Mouse (Mus musculus) forebrain, postnatal 0 days (tissue): ENCODE data around the gene Fam208b. TPM values are rescaled to one million over a fixed set of nuclear protein-coding genes. Genes with fewer than 3 reads are reported as not detected.
A peak's percentile ranks its signal among the peaks of the same experiment; 100 is the strongest.
"Not testable (repeated sequence)": the region's sequence is repeated elsewhere in the genome, so short reads cannot be mapped to it uniquely, and the experiment has no call there.

ENCODE experiments used
- ATAC-seq: fragments of 200-750 bp; cut with Nextera tagmentation; 2 replicates; pipeline ENCODE4 v1.8.0; 2017; ENCODE audit warnings: mild to moderate bottlenecking, moderate library complexity
- DNase-seq: peaks from one replicate; pipeline ENCODE4 v3.0.0-alpha.2; 2015
- H3K27ac ChIP-seq: fragments of 300-500 bp; sonication (generic); 2 replicates; pipeline ENCODE4 v1.5.1; 2014; ENCODE audit warnings: low read depth, mild to moderate bottlenecking, antibody characterized with exemption, low read length, moderate library complexity, mixed read lengths
- H3K27me3 ChIP-seq: fragments of 300-500 bp; sonication (generic); 2 replicates; pipeline ENCODE4 v1.6.1; 2014; ENCODE audit warnings: mild to moderate bottlenecking, low read length, mixed read lengths; ENCODE audit not compliant: insufficient read depth
- H3K36me3 ChIP-seq: fragments of 300-500 bp; sonication (generic); 2 replicates; pipeline ENCODE4 v1.6.1; 2014; ENCODE audit warnings: mild to moderate bottlenecking, moderate library complexity; ENCODE audit not compliant: insufficient read depth
- H3K4me1 ChIP-seq: fragments of 300-500 bp; sonication (generic); 2 replicates; pipeline ENCODE4 v1.6.1; 2014; ENCODE audit warnings: antibody characterized with exemption; ENCODE audit not compliant: insufficient read depth
- H3K4me2 ChIP-seq: fragments of 300-500 bp; sonication (generic); 2 replicates; pipeline ENCODE4 v1.6.1; 2014; ENCODE audit warnings: low read depth, mild to moderate bottlenecking, moderate library complexity
- H3K4me3 ChIP-seq: fragments of 300-500 bp; sonication (generic); 2 replicates; pipeline ENCODE4 v1.5.1; 2014; ENCODE audit warnings: low read depth, low read length, mixed read lengths
- H3K9ac ChIP-seq: fragments of 300-500 bp; sonication (generic); 2 replicates; pipeline ENCODE4 v1.6.1; 2014; ENCODE audit warnings: mild to moderate bottlenecking
- H3K9me3 ChIP-seq: fragments of 300-500 bp; sonication (generic); 2 replicates; pipeline ENCODE4 v1.6.1; 2016; ENCODE audit warnings: low read length
- CTCF ChIP-seq: sonication (generic); IDR thresholded peaks from 2 replicates; pipeline ENCODE4 v1.5.1; 2016; ENCODE audit warnings: antibody characterized with exemption, control low read depth, low read depth
- WGBS: fragments of 180-500 bp; shearing (Covaris S2); extraction: QIAGEN DNeasy Blood & Tissue Kit; methylation state at CpG from one replicate; pipeline ENCODE4 v1.1.7; 2014; 5-methylcytosine and 5-hydroxymethylcytosine counted together
- polyA plus RNA-seq: library from polyadenylated mRNA; unstranded; fragments of >200 nt; fragmentation: Nextera tagmentation; extraction: Ambion mirVana; gene quantifications from 2 replicates; pipeline ENCODE4 v1.2.1, GENCODE M21; 2015
- total RNA-seq: library from RNA; depleted of rRNA; stranded (reverse); fragments of >200 nt; gene quantifications from 2 replicates; pipeline ENCODE4 v1.2.3, GENCODE M21; 2014

Fam208b gene
- total and polyA plus RNA-seq, 2 experiments from 2014 or later: 10.2 to 54.2 TPM

DNA sequence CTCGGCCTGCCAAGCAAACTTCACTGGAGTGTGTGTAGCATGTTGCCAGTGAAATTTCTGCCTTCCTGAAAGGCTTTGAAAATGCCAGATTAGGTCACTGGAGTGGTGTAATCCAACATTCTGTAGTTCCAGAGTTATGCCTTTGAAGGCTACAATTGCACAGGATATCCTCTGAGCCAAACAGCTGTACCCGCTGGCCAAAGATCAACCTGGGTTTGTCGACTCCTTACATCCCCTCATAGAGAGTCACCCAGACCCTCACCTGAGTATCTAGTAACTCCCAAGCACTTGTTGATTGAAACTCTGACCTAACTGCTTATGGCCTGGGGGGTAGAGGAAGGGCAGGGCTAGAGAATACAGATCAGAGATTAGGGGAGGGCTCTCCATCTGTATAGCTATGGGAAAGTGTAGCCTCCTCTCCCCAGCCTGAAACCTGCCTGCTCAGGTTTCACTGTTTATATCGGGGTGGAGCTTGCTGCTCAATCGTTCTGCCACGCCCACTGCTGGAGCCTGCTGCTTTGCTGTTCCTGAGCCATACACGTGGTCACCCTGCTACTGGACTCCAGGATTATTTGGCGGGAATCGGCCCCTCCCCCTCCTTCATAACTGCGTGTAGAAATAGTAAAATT, 79.1 kb downstream of the Fam208b start:
- no peak overlapping the region for H3K9ac ChIP-seq
- H3K27ac ChIP-seq: no peak overlapping the region
- ATAC-seq (no peak), DNase-seq (no peak)
- no peak overlapping the region for H3K4me2 ChIP-seq
- H3K4me1 ChIP-seq: no peaks in the 10 kb centered on the region
- H3K36me3 ChIP-seq: no peaks in the 10 kb centered on the region
- 68% methylated on average over 10 of the region's 10 CpGs for WGBS
- H3K27me3 ChIP-seq: no peaks in the 10 kb centered on the region
- H3K9me3 ChIP-seq: no peaks in the 10 kb centered on the region
- TF ChIP-seq CTCF: no peak
- no peak overlapping the region for H3K4me3 ChIP-seq

- DNase-seq, H3K27ac ChIP-seq, H3K36me3 ChIP-seq, H3K4me2 ChIP-seq, H3K4me3 ChIP-seq, H3K27me3 ChIP-seq, H3K4me1 ChIP-seq, H3K9ac ChIP-seq, H3K9me3 ChIP-seq, ATAC-seq: not testable (repeated sequence)
- 53% methylated on average over 2 of the region's 2 CpGs for WGBS
These were observed 79.7 kb downstream of the Fam208b start for GRCm38 (mm10) chr13:3531176-3531575.

DNA sequence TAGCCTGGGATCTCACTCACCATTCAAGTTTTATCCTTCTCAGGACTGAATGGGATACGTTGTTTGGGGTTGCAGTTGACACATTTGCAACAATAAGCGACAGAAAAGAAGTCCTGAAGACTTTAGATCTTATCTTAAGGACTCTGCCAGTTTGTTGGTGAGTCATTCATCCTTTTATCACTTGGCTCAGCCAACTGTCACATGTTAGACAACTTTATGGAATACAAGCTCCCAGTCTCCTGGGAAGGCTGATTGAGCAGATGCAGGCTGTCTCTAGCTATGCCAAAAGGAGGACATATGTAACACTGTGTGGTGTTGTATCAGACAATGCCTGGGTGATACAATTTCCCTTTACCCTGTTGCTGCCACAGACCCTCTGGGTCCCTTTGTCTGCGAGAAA, 80.5 kb downstream of the Fam208b start:
- Histone ChIP-seq H3K9ac (no peak overlapping the region), H3K9me3 (no peaks in the 10 kb centered on the region), H3K4me3 (no peak overlapping the region), H3K4me2 (no peak overlapping the region), H3K27me3 (no peaks in the 10 kb centered on the region), H3K36me3 (no peaks in the 10 kb centered on the region), H3K27ac (no peak overlapping the region), H3K4me1 (no peaks in the 10 kb centered on the region)
- TF ChIP-seq CTCF: no peak
- ATAC-seq (peak; percentile 70), DNase-seq (no peak)
- WGBS: 51% methylated on average over 3 of the region's 3 CpGs

GRCm38 (mm10) chr13:3526328-3526727, 84.6 kb downstream of the Fam208b start:
- Histone ChIP-seq H3K9me3 (no peaks in the 10 kb centered on the region), H3K27me3 (no peaks in the 10 kb centered on the region), H3K9ac (no peak overlapping the region), H3K27ac (no peak overlapping the region), H3K4me3 (no peak overlapping the region), H3K36me3 (no peaks in the 10 kb centered on the region), H3K4me2 (no peak overlapping the region), H3K4me1 (no peaks in the 10 kb centered on the region)
- TF ChIP-seq CTCF: no peak
- 84% methylated on average over 8 of the region's 8 CpGs for WGBS
- ATAC-seq: no peak
- DNase-seq: no peak

DNA sequence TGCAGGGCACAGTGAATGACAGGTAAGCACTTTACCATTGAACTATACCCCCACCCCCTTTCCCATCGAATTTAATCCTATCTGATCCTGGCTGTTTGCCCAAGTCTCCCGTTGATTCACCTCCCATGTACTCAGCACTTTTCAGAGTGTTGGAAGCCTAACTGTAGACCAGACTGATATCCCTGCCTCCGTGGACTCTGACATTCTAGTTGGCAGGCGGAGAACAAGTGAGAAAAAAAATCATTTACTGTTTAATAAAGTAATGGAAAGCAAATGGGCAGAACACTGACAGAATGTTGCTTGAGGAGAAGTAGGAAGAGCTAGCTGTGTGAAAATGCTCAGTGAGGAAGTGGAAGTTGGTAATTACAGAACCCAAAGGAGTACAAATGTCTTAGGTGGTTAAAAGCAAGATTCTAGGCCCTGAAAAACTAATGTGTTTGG, 85.3 kb downstream of the Fam208b start:
- DNase-seq (no peak), ATAC-seq (no peak)
- TF ChIP-seq CTCF: no peak
- 32% methylated on average over 4 of the region's 4 CpGs for WGBS
- Histone ChIP-seq H3K4me1 (no peaks in the 10 kb centered on the region), H3K27ac (no peak overlapping the region), H3K9me3 (no peaks in the 10 kb centered on the region), H3K36me3 (no peaks in the 10 kb centered on the region), H3K4me2 (no peak overlapping the region), H3K4me3 (no peak overlapping the region), H3K9ac (no peak overlapping the region), H3K27me3 (no peaks in the 10 kb centered on the region)

GRCm38 (mm10) chr13:3523946-3524345, 87.0 kb downstream of the Fam208b start:
- H3K27me3 ChIP-seq: no peaks in the 10 kb centered on the region
- H3K4me3 ChIP-seq: no peak overlapping the region
- DNase-seq (no peak), ATAC-seq (no peak)
- H3K9me3 ChIP-seq: no peaks in the 10 kb centered on the region
- 80% methylated on average over 1 of the region's 1 CpGs for WGBS
- H3K4me2 ChIP-seq: no peak overlapping the region
- H3K36me3 ChIP-seq: no peaks in the 10 kb centered on the region
- H3K4me1 ChIP-seq: no peaks in the 10 kb centered on the region
- no peak overlapping the region for H3K27ac ChIP-seq
- TF ChIP-seq CTCF: no peak
- H3K9ac ChIP-seq: no peak overlapping the region

DNA sequence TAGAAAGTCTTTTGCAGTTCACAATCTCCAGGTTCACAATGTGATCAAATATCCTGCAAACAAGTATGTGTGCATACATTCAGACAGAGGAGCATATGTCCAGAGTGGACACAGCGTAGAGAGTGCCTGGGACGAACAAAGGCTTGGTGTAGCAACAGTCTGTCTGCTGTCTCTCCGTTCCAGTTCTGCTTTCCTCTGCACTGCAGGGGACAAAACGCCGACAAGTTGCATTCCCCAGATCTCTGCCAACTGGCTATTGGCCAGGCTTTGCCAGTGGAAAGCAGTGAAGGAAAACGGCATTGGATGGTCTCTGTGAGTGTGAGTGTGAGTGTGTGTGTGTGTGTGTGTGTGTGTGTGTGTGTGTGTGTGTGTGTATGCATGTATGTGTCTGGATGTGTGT, 87.4 kb downstream of the Fam208b start:
- no peaks in the 10 kb centered on the region for H3K36me3 ChIP-seq
- DNase-seq (peak; percentile 23), ATAC-seq (peak; percentile 62)
- no peaks in the 10 kb centered on the region for H3K9me3 ChIP-seq
- H3K4me2 ChIP-seq: no peak overlapping the region
- WGBS: 31% methylated on average over 6 of the region's 6 CpGs
- H3K4me1 ChIP-seq: no peaks in the 10 kb centered on the region
- no peaks in the 10 kb centered on the region for H3K27me3 ChIP-seq
- H3K27ac ChIP-seq: no peak overlapping the region
- H3K9ac ChIP-seq: no peak overlapping the region
- H3K4me3 ChIP-seq: no peak overlapping the region
- no peak for TF ChIP-seq CTCF

DNA sequence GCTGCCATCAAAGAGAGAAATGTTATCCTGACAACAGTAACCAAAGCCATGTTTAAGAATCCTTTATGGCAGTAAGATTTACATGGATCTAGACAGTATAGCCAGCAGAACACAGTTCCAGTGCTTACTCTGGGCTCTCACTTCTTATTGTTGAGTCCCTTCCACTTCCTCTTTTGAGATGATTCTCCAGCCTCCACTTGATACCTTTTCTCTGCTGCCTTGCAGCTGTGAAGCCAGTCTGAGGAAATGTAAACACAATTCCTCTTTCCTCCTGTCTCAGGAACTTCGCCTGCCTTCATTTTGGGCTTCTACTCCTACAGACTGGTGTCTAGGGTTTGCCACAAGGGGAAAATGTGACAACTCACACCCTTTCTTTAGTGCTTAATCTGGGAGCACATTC, 90.9 kb downstream of the Fam208b start:
- not testable (repeated sequence) for H3K36me3 ChIP-seq, H3K9ac ChIP-seq, H3K4me1 ChIP-seq, ATAC-seq, H3K27me3 ChIP-seq, DNase-seq, H3K9me3 ChIP-seq, H3K4me2 ChIP-seq, H3K27ac ChIP-seq, H3K4me3 ChIP-seq
- WGBS: 33% methylated on average over 1 of the region's 1 CpGs

GRCm38 (mm10) chr13:3519357-3519756, 91.6 kb downstream of the Fam208b start:
- H3K4me3 ChIP-seq, H3K27ac ChIP-seq, H3K27me3 ChIP-seq, H3K36me3 ChIP-seq, H3K9me3 ChIP-seq, H3K9ac ChIP-seq, DNase-seq, H3K4me1 ChIP-seq, H3K4me2 ChIP-seq, ATAC-seq: not testable (repeated sequence)
- 87% methylated on average over 2 of the region's 4 CpGs for WGBS
